Mouse (Mus musculus) liver, embryonic 11.5 days (tissue): ENCODE measurements around the gene Lix1l. TPM values are rescaled to one million over a fixed set of nuclear protein-coding genes. Genes with fewer than 3 reads are reported as not detected.
"Not testable (repeated sequence)": the region's sequence is repeated elsewhere in the genome, so short reads cannot be mapped to it uniquely, and the experiment has no call there.

ENCODE experiments used
- ATAC-seq: fragments of 200-750 bp; cut with Nextera tagmentation; replicated peaks from 2 replicates; pipeline ENCODE4 v1.8.0; 2017; ENCODE audit warnings: moderate number of reproducible peaks, mild to moderate bottlenecking, moderate TSS enrichment, moderate library complexity; ENCODE audit not compliant: low FRiP score
- DNase-seq: peaks from one replicate; pipeline ENCODE4 v3.0.0-alpha.2; 2017; ENCODE audit warnings: low spot score
- H3K27ac ChIP-seq: fragments of 300-500 bp; sonication (generic); 2 replicates; pipeline ENCODE4 v1.5.1; 2014; ENCODE audit warnings: mild to moderate bottlenecking, low read depth, low read length, control low read depth
- H3K27me3 ChIP-seq: fragments of 300-500 bp; sonication (generic); replicated peaks from 2 replicates; pipeline ENCODE4 v1.6.1; 2014; ENCODE audit warnings: low read length, mixed read lengths; ENCODE audit not compliant: control insufficient read depth, insufficient read depth
- H3K36me3 ChIP-seq: fragments of 300-500 bp; sonication (generic); 2 replicates; pipeline ENCODE4 v1.6.1; 2014; ENCODE audit warnings: mild to moderate bottlenecking, low read length, moderate library complexity, mixed read lengths; ENCODE audit not compliant: control insufficient read depth, insufficient read depth
- H3K4me1 ChIP-seq: fragments of 300-500 bp; sonication (generic); replicated peaks from 2 replicates; pipeline ENCODE4 v1.6.1; 2014; ENCODE audit warnings: low read length, mixed read lengths; ENCODE audit not compliant: control insufficient read depth, insufficient read depth
- H3K4me2 ChIP-seq: fragments of 300-500 bp; sonication (generic); 2 replicates; pipeline ENCODE4 v1.6.1; 2014; ENCODE audit warnings: mild to moderate bottlenecking, control low read depth, moderate library complexity
- H3K4me3 ChIP-seq: fragments of 300-500 bp; sonication (generic); 2 replicates; pipeline ENCODE4 v1.5.1; 2014; ENCODE audit warnings: low read depth, low read length, control low read depth
- H3K9ac ChIP-seq: fragments of 300-500 bp; sonication (generic); 2 replicates; pipeline ENCODE4 v1.6.1; 2014; ENCODE audit warnings: low read depth, low read length, control low read depth
- H3K9me3 ChIP-seq: fragments of 300-500 bp; sonication (generic); 2 replicates; pipeline ENCODE4 v1.6.1; 2016; ENCODE audit warnings: low read length, inconsistent platforms, mixed read lengths; ENCODE audit not compliant: control insufficient read depth
- WGBS: fragments of 180-500 bp; shearing (Covaris S2); extraction: QIAGEN DNeasy Blood & Tissue Kit; methylation state at CpG from one replicate; pipeline ENCODE4 v1.1.7; 2014; 5-methylcytosine and 5-hydroxymethylcytosine counted together
- polyA plus RNA-seq: library from polyadenylated mRNA; unstranded; fragments of >200 nt; fragmentation: Nextera tagmentation; extraction: Ambion mirVana; gene quantifications from 2 replicates; pipeline ENCODE4 v1.2.1, GENCODE M21; 2014

The Lix1l gene
- polyA plus RNA-seq, 1 experiment from 2014 or later = 3.1 TPM

- H3K27ac ChIP-seq = no peak within 1 kb of the TSS
- H3K36me3 ChIP-seq = peaks cover 8% of the 10 kb centered on the region; the same call in 1 of the 2 replicates
- no peak within 1 kb of the TSS for H3K4me3 ChIP-seq
- no peak within 1 kb of the TSS for H3K9ac ChIP-seq
- no peak for ATAC-seq
- no peak for DNase-seq
- no peaks in the 10 kb centered on the region for H3K27me3 ChIP-seq
- no peaks in the 10 kb centered on the region for H3K9me3 ChIP-seq
- H3K4me1 ChIP-seq = no peaks in the 10 kb centered on the region
- H3K4me2 ChIP-seq = no peak within 1 kb of the TSS
- 76% methylated on average over 7 of the region's 7 CpGs for WGBS
Observed at GRCm38 (mm10) chr3:96645018-96645649, 44.2 kb downstream of the Lix1l start, which contains the start of gene Itga10. TSS of gene Itga10 (plus strand) at chr3:96645584.

- Histone ChIP-seq H3K9me3 (no peaks in the 10 kb centered on the region), H3K27me3 (no peaks in the 10 kb centered on the region), H3K27ac (no peak overlapping the region), H3K9ac (no peak overlapping the region), H3K4me1 (no peaks in the 10 kb centered on the region), H3K36me3 (peaks cover 6% of the 10 kb centered on the region; the same call in 1 of the 2 replicates), H3K4me3 (no peak overlapping the region), H3K4me2 (no peak overlapping the region)
- DNase-seq = no peak
- ATAC-seq = no peak
- 84% methylated on average over 3 of the region's 3 CpGs for WGBS
Observed at GRCm38 (mm10) chr3:96647365-96647764, 46.4 kb downstream of the Lix1l start.

GRCm38 (mm10) chr3:96660901-96661300, 60.0 kb downstream of the Lix1l start:
- peaks cover 2% of the 10 kb centered on the region; the same call in 1 of the 2 replicates for H3K4me1 ChIP-seq
- H3K27me3 ChIP-seq = no peaks in the 10 kb centered on the region
- 63% methylated on average over 2 of the region's 2 CpGs for WGBS
- ATAC-seq = no peak
- no peak for DNase-seq
- H3K36me3 ChIP-seq = no peaks in the 10 kb centered on the region
- no peak overlapping the region for H3K9ac ChIP-seq
- no peak overlapping the region for H3K4me3 ChIP-seq
- no peak overlapping the region for H3K27ac ChIP-seq
- H3K4me2 ChIP-seq = no peak overlapping the region
- no peaks in the 10 kb centered on the region for H3K9me3 ChIP-seq

- no peaks in the 10 kb centered on the region for H3K36me3 ChIP-seq
- H3K4me3 ChIP-seq = no peak overlapping the region
- H3K4me2 ChIP-seq = no peak overlapping the region
- ATAC-seq (no peak), DNase-seq (no peak)
- H3K27ac ChIP-seq = no peak overlapping the region
- H3K9me3 ChIP-seq = no peaks in the 10 kb centered on the region
- H3K9ac ChIP-seq = no peak overlapping the region
- H3K4me1 ChIP-seq = peaks cover 2% of the 10 kb centered on the region; the same call in 1 of the 2 replicates
- no peaks in the 10 kb centered on the region for H3K27me3 ChIP-seq
- 54% methylated on average over 8 of the region's 8 CpGs for whole genome bisulfite sequencing
Observed at GRCm38 (mm10) chr3:96662731-96663316, 61.9 kb downstream of the Lix1l start.

GRCm38 (mm10) chr3:96663432-96664239, 62.7 kb downstream of the Lix1l start:
- peak; percentile 60; the same call in 1 of the 2 replicates for ATAC-seq
- Histone ChIP-seq H3K4me2 (peak overlapping the region; percentile 69), H3K27me3 (no peaks in the 10 kb centered on the region), H3K9me3 (no peaks in the 10 kb centered on the region), H3K4me1 (peaks cover 2% of the 10 kb centered on the region; the same call in 1 of the 2 replicates), H3K36me3 (no peaks in the 10 kb centered on the region), H3K9ac (peak overlapping the region; percentile 38; the same call in 1 of the 2 replicates), H3K4me3 (peak overlapping the region; percentile 37), H3K27ac (no peak overlapping the region)
- 10% methylated on average over 15 of the region's 18 CpGs for WGBS
- peak; percentile 76 for DNase-seq

GRCm38 (mm10) chr3:96665732-96666363, 64.9 kb downstream of the Lix1l start:
- not testable (repeated sequence) for DNase-seq, H3K27ac ChIP-seq, H3K9ac ChIP-seq, H3K36me3 ChIP-seq, H3K9me3 ChIP-seq, H3K4me1 ChIP-seq, ATAC-seq, H3K4me2 ChIP-seq, H3K27me3 ChIP-seq, H3K4me3 ChIP-seq
- WGBS = 76% methylated on average over 7 of the region's 7 CpGs

- Histone ChIP-seq H3K4me3 (no peak overlapping the region), H3K27ac (no peak overlapping the region), H3K9me3 (no peaks in the 10 kb centered on the region), H3K4me2 (no peak overlapping the region), H3K9ac (no peak overlapping the region), H3K27me3 (peaks cover 7% of the 10 kb centered on the region; the same call in 1 of the 2 replicates), H3K4me1 (peaks cover 2% of the 10 kb centered on the region; the same call in 1 of the 2 replicates), H3K36me3 (no peaks in the 10 kb centered on the region)
- DNase-seq (no peak), ATAC-seq (no peak)
- WGBS = 82% methylated on average over 5 of the region's 5 CpGs
Observed at GRCm38 (mm10) chr3:96666916-96667315, 66.0 kb downstream of the Lix1l start.

- no peak overlapping the region for H3K4me3 ChIP-seq
- H3K4me2 ChIP-seq = no peak overlapping the region
- no peak for DNase-seq
- peaks cover 2% of the 10 kb centered on the region; the same call in 1 of the 2 replicates for H3K4me1 ChIP-seq
- no peak for ATAC-seq
- peaks cover 7% of the 10 kb centered on the region; the same call in 1 of the 2 replicates for H3K27me3 ChIP-seq
- H3K9me3 ChIP-seq = no peaks in the 10 kb centered on the region
- no peak overlapping the region for H3K9ac ChIP-seq
- H3K27ac ChIP-seq = no peak overlapping the region
- no peaks in the 10 kb centered on the region for H3K36me3 ChIP-seq
- 31% methylated on average over 1 of the region's 1 CpGs for WGBS
Observed at GRCm38 (mm10) chr3:96667316-96667715, 66.4 kb downstream of the Lix1l start.
